Mouse (Mus musculus) adrenal gland, postnatal 14 days (tissue): ENCODE results near the gene Polr3gl. TPM values are rescaled to one million over a fixed set of nuclear protein-coding genes. Genes with fewer than 3 reads are reported as not detected.

Experiments
- DNase-seq: peaks from one replicate; pipeline ENCODE4 v3.0.0; 2021; ENCODE audit warnings: mixed read lengths
- total RNA-seq: library from RNA; stranded (reverse); gene quantifications from 2 replicates; pipeline ENCODE4 v1.2.3, GENCODE M21; 2021

Gene Polr3gl
- total RNA-seq, 1 experiment from 2014 or later: 36.1 TPM

DNA sequence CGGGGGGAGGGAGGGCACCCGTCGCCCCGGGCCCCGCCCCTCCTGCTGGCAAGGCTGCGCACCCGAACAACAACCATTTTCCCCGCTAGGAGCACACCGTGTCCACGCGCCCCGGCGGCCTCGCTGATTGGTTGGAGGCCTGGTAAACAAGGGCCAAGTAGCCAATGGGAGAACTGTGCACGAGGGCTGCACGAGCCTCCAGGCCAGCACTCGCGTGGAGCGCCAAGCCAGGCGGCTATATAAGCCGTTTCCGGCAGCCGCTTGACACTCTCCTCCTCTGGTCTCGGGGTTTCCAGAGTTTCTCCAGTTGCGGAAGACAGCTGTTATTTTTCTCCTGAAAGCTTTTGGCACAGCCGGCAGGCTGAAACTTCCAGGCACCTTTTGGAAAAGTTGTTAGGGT lies 36.3 kb downstream of the Polr3gl start, which contains the start of gene Txnip:
TSS of gene Txnip (plus strand) at position 264 of the 400 bp plus-strand sequence.
- DNase-seq: peak; percentile 100

DNA sequence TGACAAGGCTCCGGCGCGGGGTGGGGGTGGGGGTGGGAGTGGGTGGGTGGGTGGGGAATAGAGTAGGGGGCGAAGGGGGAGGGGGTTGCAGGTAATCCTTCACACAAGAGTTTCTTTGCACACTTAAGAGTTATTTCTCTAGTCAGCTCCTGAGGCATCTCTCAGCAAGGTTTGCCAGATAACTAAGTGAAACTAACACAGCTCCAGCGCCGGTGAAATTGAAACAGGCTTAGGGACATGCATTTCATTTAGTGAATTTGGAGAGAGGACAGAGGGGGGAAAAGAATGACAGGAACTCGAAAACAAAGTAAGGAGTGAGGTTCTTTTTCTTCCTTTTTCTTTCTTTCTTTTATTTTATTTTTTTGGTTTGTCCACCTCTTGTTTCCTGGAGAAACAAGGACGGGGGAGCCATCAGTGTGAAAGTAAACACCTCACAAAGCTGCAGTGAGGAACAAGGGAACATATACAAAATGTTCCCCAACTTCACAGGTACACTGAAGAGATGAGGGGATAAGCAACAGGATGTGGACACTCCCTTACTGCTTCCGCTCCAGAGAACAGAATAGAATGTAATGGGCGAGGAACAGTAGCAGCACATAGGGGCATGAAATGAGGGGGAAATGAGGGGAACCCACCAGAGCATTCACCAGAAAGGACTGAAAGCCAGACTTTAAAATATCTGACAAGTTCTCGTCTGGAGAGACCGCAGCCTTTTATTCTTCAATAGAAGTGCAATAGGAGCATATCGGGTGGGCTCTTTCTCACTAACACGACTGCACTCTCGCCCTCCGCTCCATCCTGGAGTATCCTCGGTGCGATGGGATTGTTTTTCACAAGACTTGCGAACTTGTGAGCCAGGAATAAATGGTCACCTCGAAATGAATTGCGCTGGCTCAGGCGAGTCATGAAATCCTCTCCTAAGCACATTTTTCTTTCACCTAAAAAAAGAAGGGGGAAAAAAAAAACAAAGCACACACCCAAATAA lies 37.0 kb downstream of the Polr3gl start:
- no peak for DNase-seq

DNA sequence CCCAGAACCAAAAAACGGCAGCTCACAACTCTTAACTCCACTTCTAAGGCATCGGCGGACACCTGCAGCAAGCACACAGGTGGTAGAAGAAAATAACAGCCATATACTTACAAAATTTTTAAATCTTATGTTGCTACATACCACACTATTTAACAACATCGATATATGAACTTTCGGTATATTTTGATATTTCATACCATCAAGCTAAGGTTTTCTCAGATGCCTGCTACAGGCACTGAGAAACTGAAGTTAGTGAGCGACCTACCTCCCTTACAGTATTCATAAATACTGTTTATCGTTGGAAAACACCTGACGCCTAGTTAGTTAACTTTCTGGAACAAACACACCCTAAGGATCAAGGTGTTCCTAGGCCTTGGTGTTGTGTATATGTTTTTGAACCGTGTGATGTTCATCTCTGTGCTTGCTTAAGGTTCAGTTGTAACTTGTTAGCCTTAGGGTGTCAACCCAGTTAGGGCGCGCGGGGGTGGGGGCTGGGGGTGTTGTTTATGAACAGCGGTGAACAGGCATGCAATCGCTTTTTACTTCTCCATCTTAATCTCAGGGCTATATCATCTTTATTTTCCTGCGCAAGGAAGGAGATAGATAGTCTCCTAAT lies 37.9 kb downstream of the Polr3gl start:
- no peak for DNase-seq

GRCm38 (mm10) chr3:96555041-96555596 lies 38.9 kb downstream of the Polr3gl start:
- DNase-seq: peak; percentile 83

GRCm38 (mm10) chr3:96554251-96554650 lies 39.7 kb downstream of the Polr3gl start:
- DNase-seq: no peak

GRCm38 (mm10) chr3:96553601-96554000 lies 40.4 kb downstream of the Polr3gl start:
- no peak for DNase-seq

- DNase-seq: no peak
Measured at GRCm38 (mm10) chr3:96551890-96552289, 42.1 kb downstream of the Polr3gl start.

DNA sequence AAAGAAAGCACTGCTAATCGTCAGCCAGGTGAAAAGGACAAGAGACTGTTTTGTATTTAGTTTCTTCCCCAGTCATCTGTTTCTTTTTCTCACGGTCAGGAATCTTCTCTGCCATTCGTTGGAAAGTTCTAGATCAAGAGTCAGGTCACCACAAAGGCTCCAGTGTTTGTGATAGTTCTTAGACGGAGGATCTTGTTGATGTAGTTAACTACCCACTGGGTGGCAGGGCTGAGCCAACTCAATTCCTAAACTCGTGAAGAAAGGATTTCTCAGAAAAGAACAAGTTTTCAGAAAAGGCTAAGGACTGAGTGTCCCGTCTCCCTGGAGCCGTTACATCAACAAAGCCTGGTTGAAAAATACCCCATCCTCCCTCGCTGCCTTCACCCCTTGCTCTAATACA lies 42.8 kb downstream of the Polr3gl start:
- peak; percentile 81 for DNase-seq

- no peak for DNase-seq
Measured at GRCm38 (mm10) chr3:96549346-96549745, 44.6 kb downstream of the Polr3gl start.

DNA sequence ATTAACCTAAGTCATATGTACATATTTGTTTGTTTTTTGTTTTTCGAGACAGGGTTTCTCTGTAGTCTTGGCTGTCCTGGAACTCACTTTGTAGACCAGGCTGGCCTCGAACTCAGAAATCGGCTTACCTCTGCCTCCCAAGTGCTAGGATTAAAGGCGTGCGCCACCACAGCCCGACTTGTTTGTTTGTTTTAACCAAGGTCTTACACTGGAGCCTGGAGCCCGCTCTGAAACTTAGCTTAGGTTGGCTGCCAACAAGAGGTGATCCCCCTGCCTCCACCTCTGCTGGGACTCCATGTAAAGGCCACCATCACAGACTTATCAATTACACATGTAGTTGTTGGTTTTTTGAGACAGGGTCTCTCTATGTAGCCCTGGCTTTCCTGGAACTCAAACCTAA lies 45.2 kb downstream of the Polr3gl start:
- no peak for DNase-seq

GRCm38 (mm10) chr3:96547389-96547960 lies 46.5 kb downstream of the Polr3gl start:
- peak; percentile 85 for DNase-seq

- no peak for DNase-seq
Measured at GRCm38 (mm10) chr3:96546880-96547279, 47.1 kb downstream of the Polr3gl start.

DNA sequence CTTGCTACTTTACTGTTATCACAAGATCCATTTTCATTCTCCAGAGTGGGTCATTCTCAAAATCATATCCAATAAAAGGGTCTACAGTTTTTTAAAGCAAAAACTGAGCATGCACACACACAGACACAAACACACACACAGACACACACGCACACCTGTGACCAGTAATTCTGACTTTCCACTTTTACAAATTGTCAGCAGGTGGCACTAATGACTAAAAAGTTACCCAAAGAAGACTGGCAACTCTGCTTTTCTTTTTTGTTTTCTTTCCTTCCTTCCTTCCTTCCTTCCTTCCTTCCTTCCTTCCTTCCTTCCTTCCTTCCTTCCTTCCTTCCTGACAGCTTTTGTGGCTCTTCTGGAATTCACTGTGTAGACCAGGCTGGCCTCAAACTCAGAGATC lies 48.4 kb downstream of the Polr3gl start:
- DNase-seq: no peak

- no peak for DNase-seq
Measured at GRCm38 (mm10) chr3:96543345-96543744, 50.6 kb downstream of the Polr3gl start.

- DNase-seq: no peak
Measured at GRCm38 (mm10) chr3:96542554-96542953, 51.4 kb downstream of the Polr3gl start.

GRCm38 (mm10) chr3:96541328-96542078 lies 52.5 kb downstream of the Polr3gl start:
- DNase-seq: peak; percentile 46

DNA sequence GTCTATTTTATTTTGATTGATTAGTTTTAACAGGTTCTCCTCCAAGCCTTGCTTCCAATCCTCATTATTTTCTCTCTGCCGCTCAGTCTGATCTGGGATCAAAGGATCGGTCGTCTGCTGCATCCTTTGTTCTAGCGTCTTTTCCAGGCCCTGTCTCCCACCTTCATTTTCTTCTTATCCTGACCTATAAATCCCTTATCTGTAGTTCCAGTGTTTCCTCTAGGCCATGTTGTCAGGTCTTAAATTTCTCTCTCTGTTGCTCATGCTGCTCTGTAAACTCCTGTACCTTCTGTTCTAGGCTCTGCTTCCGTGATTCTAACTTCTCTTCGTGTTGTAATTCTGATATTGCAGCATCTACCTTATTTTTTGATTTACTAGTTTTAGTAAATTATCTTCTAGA lies 53.2 kb downstream of the Polr3gl start:
- DNase-seq: no peak

DNA sequence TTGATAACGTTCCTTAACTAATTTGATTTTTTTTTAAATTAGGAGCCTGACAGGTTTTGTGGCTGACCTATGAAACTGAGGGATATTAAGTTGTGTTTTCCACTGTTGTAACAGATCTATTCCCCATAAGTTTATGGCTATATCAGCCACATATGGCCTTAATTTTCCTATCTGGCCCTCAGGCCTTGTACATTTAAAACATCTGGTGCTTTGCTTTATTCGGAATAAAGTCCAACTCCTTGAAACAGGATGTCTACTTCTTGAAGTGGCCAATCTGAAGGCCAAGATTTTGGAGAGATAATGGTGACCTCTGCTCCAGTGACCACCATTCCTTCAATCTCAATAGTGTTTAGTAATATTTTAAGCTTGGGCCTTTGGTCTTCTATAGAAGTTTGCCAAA lies 54.7 kb downstream of the Polr3gl start:
- DNase-seq: no peak

- no peak for DNase-seq
Measured at GRCm38 (mm10) chr3:96534300-96534699, 59.7 kb downstream of the Polr3gl start.

DNA sequence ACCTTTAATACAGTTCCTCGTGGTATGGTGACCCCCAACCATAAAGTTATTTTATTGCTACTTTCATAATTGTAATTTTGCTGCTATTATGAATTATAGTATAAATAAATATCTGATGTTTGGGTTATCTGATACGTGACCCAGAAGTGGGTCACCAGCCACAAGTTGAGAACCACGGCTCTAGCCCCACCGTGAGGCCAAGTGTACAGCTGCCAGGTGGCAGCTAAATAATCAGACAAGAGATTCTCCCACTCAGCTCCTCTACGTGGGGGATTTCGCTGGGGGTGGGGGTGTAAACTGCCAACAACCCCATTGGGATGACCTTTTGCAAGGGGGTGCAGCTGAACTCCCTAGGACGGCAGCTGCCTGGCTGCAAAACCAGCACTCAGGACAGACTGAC lies 61.9 kb downstream of the Polr3gl start:
- no peak for DNase-seq

- DNase-seq: no peak
Measured at GRCm38 (mm10) chr3:96528506-96528905, 65.5 kb downstream of the Polr3gl start.
